Mouse (Mus musculus) mouse trophoblast stem cell (cell line): ENCODE results near the gene Hspb1.

ENCODE experiments used
- in situ Hi-C, 2 experiments: fragments of 300-500 bp; cut with MseI, MboI; formaldehyde crosslinking; loops; 2 replicates in 1 of 2; 3 replicates in 1 of 2; pipeline ENCODE4 v1.15.1; 2025

The Hspb1 gene

GRCm38 (mm10) chr5:135887675-135888102, at the start of gene Hspb1:
Gene Hspb1 (plus strand): TSS chr5:135887919.
- in situ Hi-C loops: no loop called here

GRCm38 (mm10) chr5:135841651-135842050, 46.1 kb upstream of the Hspb1 start:
- in situ Hi-C loops: no loop called here

- in situ Hi-C loops: no loop called here
These were observed 44.3 kb upstream of the Hspb1 start for GRCm38 (mm10) chr5:135843418-135843817.

GRCm38 (mm10) chr5:135845676-135846320, 41.9 kb upstream of the Hspb1 start:
- in situ Hi-C loops: loop anchor here in 1 of 2 experiments (5.0 kb wide), 1 partner anchor 43 kb away; no protein-coding TSS in a partner anchor

- in situ Hi-C loops: loop anchor here in 1 of 2 experiments (5.0 kb wide), 1 partner anchor 45 kb away; no protein-coding TSS in a partner anchor
These were observed 40.3 kb upstream of the Hspb1 start for GRCm38 (mm10) chr5:135847460-135847859.

- in situ Hi-C loops: loop anchor here in 1 of 2 experiments (5.0 kb wide), 1 partner anchor 46 kb away; no protein-coding TSS in a partner anchor
These were observed 39.8 kb upstream of the Hspb1 start for GRCm38 (mm10) chr5:135847881-135848280.

GRCm38 (mm10) chr5:135851024-135851423, 36.7 kb upstream of the Hspb1 start:
- in situ Hi-C loops: loop anchor here in 1 of 2 experiments (5.0 kb wide), 1 partner anchor 44 kb away; the partner anchor contains the start of gene Srrm3

GRCm38 (mm10) chr5:135851481-135851880, 36.2 kb upstream of the Hspb1 start:
- in situ Hi-C loops: loop anchor here in 1 of 2 experiments (5.0 kb wide), 1 partner anchor 44 kb away; the partner anchor contains the start of gene Srrm3

GRCm38 (mm10) chr5:135852421-135852820, 35.3 kb upstream of the Hspb1 start:
- in situ Hi-C loops: loop anchor here in 1 of 2 experiments (5.0 kb wide), 1 partner anchor 45 kb away; the partner anchor contains the start of gene Srrm3

GRCm38 (mm10) chr5:135853731-135854130, 34.0 kb upstream of the Hspb1 start:
- in situ Hi-C loops: loop anchor here in 1 of 2 experiments (5.0 kb wide), 1 partner anchor 46 kb away; the partner anchor contains the start of gene Srrm3

GRCm38 (mm10) chr5:135855156-135855555, 32.6 kb upstream of the Hspb1 start:
- in situ Hi-C loops: no loop called here

GRCm38 (mm10) chr5:135866662-135867061, 21.1 kb upstream of the Hspb1 start:
- in situ Hi-C loops: loop anchor here in 1 of 2 experiments (10.0 kb wide), 1 partner anchor 252 kb away; no protein-coding TSS in a partner anchor

- in situ Hi-C loops: loop anchor here in 1 of 2 experiments (10.0 kb wide), 1 partner anchor 253 kb away; no protein-coding TSS in a partner anchor
These were observed 19.8 kb upstream of the Hspb1 start for GRCm38 (mm10) chr5:135867637-135868593.

- in situ Hi-C loops: loop anchor here in 1 of 2 experiments (10.0 kb wide), 1 partner anchor 254 kb away; no protein-coding TSS in a partner anchor
These were observed 19.1 kb upstream of the Hspb1 start for GRCm38 (mm10) chr5:135868653-135869052.

- in situ Hi-C loops: loop anchor here in 1 of 2 experiments (10.0 kb wide), 1 partner anchor 255 kb away; no protein-coding TSS in a partner anchor
These were observed 17.9 kb upstream of the Hspb1 start for GRCm38 (mm10) chr5:135869661-135870423.

GRCm38 (mm10) chr5:135870505-135870904, 17.2 kb upstream of the Hspb1 start:
- in situ Hi-C loops: no loop called here

GRCm38 (mm10) chr5:135872996-135873395, 14.7 kb upstream of the Hspb1 start:
- in situ Hi-C loops: no loop called here

GRCm38 (mm10) chr5:135873753-135874152, 14.0 kb upstream of the Hspb1 start:
- in situ Hi-C loops: no loop called here

- in situ Hi-C loops: no loop called here
These were observed 10.5 kb upstream of the Hspb1 start for GRCm38 (mm10) chr5:135877180-135877579.

- in situ Hi-C loops: no loop called here
These were observed 9.9 kb upstream of the Hspb1 start for GRCm38 (mm10) chr5:135877831-135878231.
